ENCODE assay signal across 8 mouse cellular contexts in the genomic region with DNA sequence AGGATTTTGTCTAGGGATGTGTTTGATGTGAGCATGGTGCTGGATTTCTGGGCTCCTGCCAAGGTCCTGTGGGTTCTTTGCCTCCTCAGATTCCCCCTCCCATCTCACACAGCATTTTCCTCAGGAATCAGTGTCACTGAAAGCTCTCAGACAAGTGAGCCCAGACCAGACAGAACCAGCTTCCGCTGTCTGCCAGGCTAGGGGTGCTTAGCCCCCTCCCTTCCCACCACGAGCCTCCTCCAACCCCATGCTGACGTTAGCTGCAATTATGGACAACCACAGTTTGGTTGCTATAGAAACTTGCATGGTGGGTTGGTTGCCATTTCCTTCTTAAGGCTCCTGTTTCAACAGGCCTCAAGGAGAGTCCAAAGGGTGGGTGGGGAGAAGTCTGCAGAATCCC. TPM values are rescaled to one million over a fixed set of nuclear protein-coding genes. Genes with fewer than 3 reads are reported as not detected.
DNase-seq lines count a peak whose midpoint lies in the region; ATAC-seq lines count a peak whose summit lies in the region.

No protein-coding gene starts in this region.

- H3K4me1 ChIP-seq in hindbrain, embryonic 11.5 days (replicated peaks; ENCODE audit: control insufficient read depth, insufficient read depth, low read length) = no peaks in the 10 kb centered on the region
- peaks cover 7% of the 10 kb centered on the region; the same call in 1 of the 2 replicates for H3K4me1 ChIP-seq in neural tube, embryonic 15.5 days

- no peak overlapping the region for H3K4me2 ChIP-seq in hindbrain, embryonic 11.5 days (replicated peaks; ENCODE audit: low read depth, low read length)
- H3K4me2 ChIP-seq in neural tube, embryonic 15.5 days = no peak overlapping the region

- no peaks in the 10 kb centered on the region for H3K36me3 ChIP-seq in hindbrain, embryonic 11.5 days (ENCODE audit: control insufficient read depth, insufficient read depth, low read length)
- no peaks in the 10 kb centered on the region for H3K36me3 ChIP-seq in neural tube, embryonic 15.5 days

- ATAC-seq in common myeloid progenitor, adult 5-6 weeks (replicated peaks; ENCODE audit: low read depth, poor library complexity, severe bottlenecking) = peak; percentile 93
- ATAC-seq in hindbrain, embryonic 11.5 days (ENCODE audit: low FRiP score) = peak; percentile 30; the same call in 1 of the 2 replicates
- ATAC-seq in neural tube, embryonic 15.5 days (ENCODE audit: low FRiP score) = peak; percentile 85

- intact Hi-C loops in left cerebral cortex, postnatal 25 days (cut with DNase I) = no loop called here

- peak; percentile 24 to 58 for DNase-seq in left cerebral cortex, postnatal 25 days (ENCODE audit: low spot score in 2 of 2)
- DNase-seq in left cerebral cortex, adult 18-20 months (ENCODE audit: low spot score in 2 of 2) = no peak
- DNase-seq in hindbrain, embryonic 11.5 days (ENCODE audit: low spot score) = no peak
- no peak for DNase-seq in spleen, postnatal 14 days (ENCODE audit: low spot score in 2 of 2)
- no peak for DNase-seq in urinary bladder, postnatal 25 days (ENCODE audit: low spot score)
- DNase-seq in spleen, postnatal 10 days (ENCODE audit: low spot score in 2 of 2) = no peak

- H3K9me3 ChIP-seq in hindbrain, embryonic 11.5 days (ENCODE audit: control insufficient read depth, low read length) = no peaks in the 10 kb centered on the region
- H3K9me3 ChIP-seq in neural tube, embryonic 15.5 days (replicated peaks) = no peaks in the 10 kb centered on the region

- H3K4me3 ChIP-seq in hindbrain, embryonic 11.5 days (ENCODE audit: low read depth, low read length) = no peak overlapping the region
- no peak overlapping the region for H3K4me3 ChIP-seq in neural tube, embryonic 15.5 days (replicated peaks)

- no peak overlapping the region for H3K9ac ChIP-seq in hindbrain, embryonic 11.5 days (ENCODE audit: low read depth, low read length)
- no peak overlapping the region for H3K9ac ChIP-seq in neural tube, embryonic 15.5 days (replicated peaks)

- 37% methylated on average over 3 of the region's 3 CpGs for WGBS in hindbrain, embryonic 11.5 days
- WGBS in neural tube, embryonic 15.5 days = 18% methylated on average over 3 of the region's 3 CpGs

- no peak overlapping the region for H3K27ac ChIP-seq in hindbrain, embryonic 11.5 days (ENCODE audit: low read depth, low read length)
- 0 out of 2 replicates have a peak overlapping the region, but pooled peaks have one; percentile 28 for H3K27ac ChIP-seq in neural tube, embryonic 15.5 days (replicated peaks)

- no peaks in the 10 kb centered on the region for H3K27me3 ChIP-seq in hindbrain, embryonic 11.5 days (ENCODE audit: control insufficient read depth, insufficient read depth, low read length)
- H3K27me3 ChIP-seq in neural tube, embryonic 15.5 days (replicated peaks) = no peaks in the 10 kb centered on the region

RNA-seq across cellular contexts. Expression of a gene that starts 39.3 kb away (rescaled TPM):
- 10 to 100 TPM; 56.0 to 63.5 TPM for total RNA-seq in left cerebral cortex, postnatal 25 days (2021)
- total RNA-seq in left cerebral cortex, adult 18-20 months (2021) = 10 to 100 TPM; 65.8 to 77.7 TPM
- total RNA-seq in common myeloid progenitor, adult 5-6 weeks (2017) = 383 and 403 TPM in 2 replicates
- polyA plus RNA-seq in hindbrain, embryonic 11.5 days (2014; fragmentation: Nextera tagmentation; extraction: Ambion mirVana) = 267 and 302 TPM in 2 replicates
- 104 and 117 TPM in 2 replicates for polyA plus RNA-seq in neural tube, embryonic 15.5 days (2015; fragmentation: Nextera tagmentation; extraction: Ambion mirVana)

Comparison
In these comparisons a context has a peak if more than half of its experiments do, and no peak if none do; other contexts are left out.
1. DNase-seq: peak in left cerebral cortex, postnatal 25 days (2 of 2); none in left cerebral cortex, adult 18-20 months (0 of 2), hindbrain, embryonic 11.5 days (single experiment), spleen, postnatal 14 days (0 of 2), urinary bladder, postnatal 25 days (single experiment) and spleen, postnatal 10 days (0 of 2).
2. ATAC-seq: peak in every context shown above with its lines; median percentile 93 in common myeloid progenitor, adult 5-6 weeks; 85 in neural tube, embryonic 15.5 days; 30 in hindbrain, embryonic 11.5 days.